Mouse (Mus musculus): ENCODE data around the gene Tmem189.
"Not testable (repeated sequence)": the region's sequence is repeated elsewhere in the genome, so short reads cannot be mapped to it uniquely, and the experiment has no call there.

Tmem189 gene

GRCm38 (mm10) chr2:167652694-167653093 lies 36.9 kb downstream of the Tmem189 start:
- DNase-seq (ENCODE audit: low read depth, low spot score): no peak

GRCm38 (mm10) chr2:167651622-167652021 lies 38.0 kb downstream of the Tmem189 start:
- no peak for DNase-seq (ENCODE audit: low read depth, low spot score)

GRCm38 (mm10) chr2:167649290-167650032 lies 40.2 kb downstream of the Tmem189 start:
- no peak for DNase-seq (ENCODE audit: low read depth, low spot score)

GRCm38 (mm10) chr2:167646411-167646810 lies 43.2 kb downstream of the Tmem189 start:
- DNase-seq (ENCODE audit: low read depth, low spot score): no peak

- not testable (repeated sequence) for DNase-seq (ENCODE audit: low read depth, low spot score)
These were observed 46.1 kb downstream of the Tmem189 start for GRCm38 (mm10) chr2:167643356-167644052.

GRCm38 (mm10) chr2:167642164-167642563 lies 47.5 kb downstream of the Tmem189 start:
- no peak for DNase-seq (ENCODE audit: low read depth, low spot score)

GRCm38 (mm10) chr2:167641337-167641736 lies 48.3 kb downstream of the Tmem189 start:
- DNase-seq (ENCODE audit: low read depth, low spot score): no peak

GRCm38 (mm10) chr2:167640279-167640678 lies 49.3 kb downstream of the Tmem189 start:
- DNase-seq (ENCODE audit: low read depth, low spot score): no peak

GRCm38 (mm10) chr2:167634865-167635512 lies 54.6 kb downstream of the Tmem189 start:
- no peak for DNase-seq (ENCODE audit: low read depth, low spot score)

- DNase-seq (ENCODE audit: low read depth, low spot score): peak; percentile 99
These were observed 55.3 kb downstream of the Tmem189 start for GRCm38 (mm10) chr2:167634338-167634770.

GRCm38 (mm10) chr2:167633537-167633872 lies 56.1 kb downstream of the Tmem189 start:
- DNase-seq (ENCODE audit: low read depth, low spot score): no peak

GRCm38 (mm10) chr2:167632731-167633536 lies 56.7 kb downstream of the Tmem189 start:
- no peak for DNase-seq (ENCODE audit: low read depth, low spot score)

GRCm38 (mm10) chr2:167631591-167632448 lies 57.8 kb downstream of the Tmem189 start, which contains the start of gene Ube2v1:
Ube2v1 (minus strand) TSS chr2:167632095.
- peak; percentile 99 for DNase-seq (ENCODE audit: low read depth, low spot score)

GRCm38 (mm10) chr2:167631181-167631590 lies 58.4 kb downstream of the Tmem189 start:
- no peak for DNase-seq (ENCODE audit: low read depth, low spot score)

GRCm38 (mm10) chr2:167630421-167630820 lies 59.2 kb downstream of the Tmem189 start:
- DNase-seq (ENCODE audit: low read depth, low spot score): no peak

GRCm38 (mm10) chr2:167629665-167630209 lies 59.9 kb downstream of the Tmem189 start:
- DNase-seq (ENCODE audit: low read depth, low spot score): no peak

- DNase-seq (ENCODE audit: low read depth, low spot score): peak; percentile 63
These were observed 60.8 kb downstream of the Tmem189 start for GRCm38 (mm10) chr2:167628872-167629271.

- no peak for DNase-seq (ENCODE audit: low read depth, low spot score)
These were observed 62.6 kb downstream of the Tmem189 start for GRCm38 (mm10) chr2:167627019-167627418.

GRCm38 (mm10) chr2:167625670-167626069 lies 64.0 kb downstream of the Tmem189 start:
- peak; percentile 67 for DNase-seq (ENCODE audit: low read depth, low spot score)

- no peak for DNase-seq (ENCODE audit: low read depth, low spot score)
These were observed 65.1 kb downstream of the Tmem189 start for GRCm38 (mm10) chr2:167624368-167625075.

Data from skeletal muscle tissue, adult 2 months (tissue).